Mouse (Mus musculus) forebrain, embryonic 10.5 days (tissue): ENCODE data around the gene BC025920. TPM values are rescaled to one million over a fixed set of nuclear protein-coding genes. Genes with fewer than 3 reads are reported as not detected.

Source experiments
- DNase-seq: peaks from one replicate; pipeline ENCODE4 v3.0.0-alpha.2; 2017; ENCODE audit warnings: low spot score; ENCODE audit errors: extremely low spot score
- H3K27ac ChIP-seq: fragments of 300-500 bp; sonication (generic); 2 replicates; pipeline ENCODE4 v1.5.1; 2016; ENCODE audit warnings: mild to moderate bottlenecking
- H3K27me3 ChIP-seq: fragments of 300-500 bp; sonication (generic); 2 replicates; pipeline ENCODE4 v1.6.1; 2016; ENCODE audit warnings: mild to moderate bottlenecking; ENCODE audit not compliant: poor library complexity, severe bottlenecking
- H3K36me3 ChIP-seq: fragments of 300-500 bp; sonication (generic); replicated peaks from 2 replicates; pipeline ENCODE4 v1.6.1; 2016; ENCODE audit warnings: mild to moderate bottlenecking, moderate library complexity
- H3K4me1 ChIP-seq: fragments of 300-500 bp; sonication (generic); 2 replicates; pipeline ENCODE4 v1.6.1; 2016
- H3K4me3 ChIP-seq: fragments of 300-500 bp; sonication (generic); 2 replicates; pipeline ENCODE4 v1.5.1; 2016; ENCODE audit warnings: mild to moderate bottlenecking, moderate library complexity
- H3K9me3 ChIP-seq: fragments of 300-500 bp; sonication (generic); 2 replicates; pipeline ENCODE4 v1.6.1; 2016; ENCODE audit warnings: mild to moderate bottlenecking, moderate library complexity
- WGBS: fragments of 180-500 bp; shearing (Covaris S2); methylation state at CpG from one replicate; pipeline ENCODE4 v1.1.7; 2016; 5-methylcytosine and 5-hydroxymethylcytosine counted together
- polyA plus RNA-seq: library from polyadenylated mRNA; unstranded; fragments of >200 nt; fragmentation: Nextera tagmentation; extraction: Ambion mirVana; gene quantifications from 2 replicates; pipeline ENCODE4 v1.2.1, GENCODE M21; 2016

Gene BC025920
- polyA plus RNA-seq, 1 experiment from 2014 or later, result 2.1 TPM

- Histone ChIP-seq H3K27ac (no peak overlapping the region), H3K4me1 (peaks cover 84% of the 10 kb centered on the region), H3K27me3 (peaks cover 85% of the 10 kb centered on the region), H3K9me3 (no peaks in the 10 kb centered on the region), H3K4me3 (no peak overlapping the region), H3K36me3 (no peaks in the 10 kb centered on the region)
- 52% methylated on average over 10 of the region's 10 CpGs for WGBS
- DNase-seq, result no peak
Observed at GRCm38 (mm10) chr10:81600096-81600495, 6.0 kb upstream of the BC025920 start.

- Histone ChIP-seq H3K27ac (peak within 1 kb of the TSS; percentile 56), H3K4me3 (peak within 1 kb of the TSS; percentile 44), H3K36me3 (no peaks in the 10 kb centered on the region), H3K4me1 (peaks cover 84% of the 10 kb centered on the region), H3K9me3 (no peaks in the 10 kb centered on the region), H3K27me3 (peaks cover 78% of the 10 kb centered on the region)
- DNase-seq, result peak; percentile 98
- WGBS, result under 1% methylated on average over 28 of the region's 28 CpGs
Observed at GRCm38 (mm10) chr10:81600738-81601203, 5.3 kb upstream of the BC025920 start, which contains the start of gene Tle6. Gene Tle6, minus strand, starts transcription at chr10:81601073.

GRCm38 (mm10) chr10:81601396-81601905 is 4.6 kb upstream of the BC025920 start:
- no peak for DNase-seq
- 18% methylated on average over 7 of the region's 7 CpGs for WGBS
- H3K27ac ChIP-seq, result 0 out of 2 replicates have a peak overlapping the region, but pooled peaks have one; percentile 20
- H3K4me3 ChIP-seq, result peak overlapping the region; percentile 44; the same call in 1 of the 2 replicates
- no peaks in the 10 kb centered on the region for H3K36me3 ChIP-seq
- H3K9me3 ChIP-seq, result no peaks in the 10 kb centered on the region
- peaks cover 81% of the 10 kb centered on the region for H3K4me1 ChIP-seq
- H3K27me3 ChIP-seq, result peaks cover 72% of the 10 kb centered on the region

- H3K4me3 ChIP-seq, result no peak overlapping the region
Observed at GRCm38 (mm10) chr10:81602741-81603151, 3.3 kb upstream of the BC025920 start.

GRCm38 (mm10) chr10:81604019-81604967 is 1.8 kb upstream of the BC025920 start:
- H3K27ac ChIP-seq, result peak overlapping the region; percentile 82; the same call in 1 of the 2 replicates
- no peaks in the 10 kb centered on the region for H3K9me3 ChIP-seq
- peak overlapping the region; percentile 67; the same call in 1 of the 2 replicates for H3K4me3 ChIP-seq
- no peak for DNase-seq
- WGBS, result 82% methylated on average over 12 of the region's 12 CpGs
- peaks cover 10% of the 10 kb centered on the region for H3K36me3 ChIP-seq
- peaks cover 43% of the 10 kb centered on the region for H3K27me3 ChIP-seq
- H3K4me1 ChIP-seq, result peaks cover 60% of the 10 kb centered on the region

More at GRCm38 (mm10) chr10:81602741-81603151, 3.3 kb upstream of the BC025920 start:
- no peak overlapping the region for H3K27ac ChIP-seq
- peaks cover 59% of the 10 kb centered on the region for H3K27me3 ChIP-seq
- DNase-seq, result no peak
- no peaks in the 10 kb centered on the region for H3K9me3 ChIP-seq
- H3K36me3 ChIP-seq, result peaks cover under 1% of the 10 kb centered on the region; the same call in 1 of the 2 replicates
- 26% methylated on average over 4 of the region's 4 CpGs for WGBS
- peaks cover 74% of the 10 kb centered on the region for H3K4me1 ChIP-seq

GRCm38 (mm10) chr10:81604968-81605665 is 953 bp upstream of the BC025920 start:
- no peaks in the 10 kb centered on the region for H3K9me3 ChIP-seq
- peaks cover 35% of the 10 kb centered on the region for H3K27me3 ChIP-seq
- peak overlapping the region; percentile 67 for H3K4me3 ChIP-seq
- peak; percentile 83 for DNase-seq
- H3K36me3 ChIP-seq, result peaks cover 12% of the 10 kb centered on the region
- WGBS, result 21% methylated on average over 29 of the region's 29 CpGs
- H3K4me1 ChIP-seq, result peaks cover 53% of the 10 kb centered on the region
- H3K27ac ChIP-seq, result peak overlapping the region; percentile 82

GRCm38 (mm10) chr10:81605666-81605973 is 450 bp upstream of the BC025920 start:
- WGBS, result 4% methylated on average over 14 of the region's 14 CpGs
- Histone ChIP-seq H3K27ac (peak overlapping the region; percentile 82), H3K9me3 (no peaks in the 10 kb centered on the region; the same call in 1 of the 2 replicates), H3K27me3 (peaks cover 30% of the 10 kb centered on the region), H3K36me3 (peaks cover 12% of the 10 kb centered on the region), H3K4me1 (peaks cover 48% of the 10 kb centered on the region), H3K4me3 (peak overlapping the region; percentile 67)
- no peak for DNase-seq

GRCm38 (mm10) chr10:81608308-81608707 is 2.2 kb downstream of the BC025920 start:
- Histone ChIP-seq H3K9me3 (peaks cover 7% of the 10 kb centered on the region; the same call in 1 of the 2 replicates), H3K4me1 (peaks cover 23% of the 10 kb centered on the region), H3K36me3 (peaks cover 12% of the 10 kb centered on the region), H3K4me3 (no peak overlapping the region), H3K27ac (no peak overlapping the region), H3K27me3 (peaks cover 10% of the 10 kb centered on the region)
- no peak for DNase-seq
- 86% methylated on average over 1 of the region's 1 CpGs for WGBS

GRCm38 (mm10) chr10:81612779-81613178 is 6.7 kb downstream of the BC025920 start:
- Histone ChIP-seq H3K9me3 (peaks cover 7% of the 10 kb centered on the region; the same call in 1 of the 2 replicates), H3K27me3 (no peaks in the 10 kb centered on the region), H3K27ac (no peak overlapping the region), H3K36me3 (peaks cover 11% of the 10 kb centered on the region), H3K4me3 (no peak overlapping the region), H3K4me1 (peaks cover 8% of the 10 kb centered on the region)
- no peak for DNase-seq
- 69% methylated on average over 3 of the region's 3 CpGs for WGBS

- peaks cover 7% of the 10 kb centered on the region for H3K36me3 ChIP-seq
- 74% methylated on average over 6 of the region's 6 CpGs for WGBS
- H3K9me3 ChIP-seq, result peaks cover 7% of the 10 kb centered on the region; the same call in 1 of the 2 replicates
- peaks cover 8% of the 10 kb centered on the region for H3K4me1 ChIP-seq
- no peaks in the 10 kb centered on the region for H3K27me3 ChIP-seq
- no peak for DNase-seq
- H3K4me3 ChIP-seq, result no peak overlapping the region
- no peak overlapping the region for H3K27ac ChIP-seq
Observed at GRCm38 (mm10) chr10:81615486-81615885, 9.4 kb downstream of the BC025920 start.

GRCm38 (mm10) chr10:81619976-81620375 is 13.9 kb downstream of the BC025920 start:
- Histone ChIP-seq H3K27me3 (no peaks in the 10 kb centered on the region), H3K4me3 (no peak overlapping the region), H3K4me1 (peaks cover 8% of the 10 kb centered on the region), H3K27ac (no peak overlapping the region), H3K9me3 (no peaks in the 10 kb centered on the region), H3K36me3 (peaks cover 51% of the 10 kb centered on the region)
- DNase-seq, result no peak
- 88% methylated on average over 5 of the region's 5 CpGs for WGBS

GRCm38 (mm10) chr10:81620786-81621185 is 14.7 kb downstream of the BC025920 start:
- Histone ChIP-seq H3K27me3 (no peaks in the 10 kb centered on the region), H3K27ac (no peak overlapping the region), H3K36me3 (peaks cover 60% of the 10 kb centered on the region), H3K9me3 (no peaks in the 10 kb centered on the region), H3K4me3 (no peak overlapping the region), H3K4me1 (peaks cover 3% of the 10 kb centered on the region)
- no peak for DNase-seq
- WGBS, result 56% methylated on average over 9 of the region's 9 CpGs
